Mouse (Mus musculus): ENCODE measurements at regions not wholly inside any gene's neighbourhood (a gene's known extent, or its start where the extent isn't known, plus 50 kb on each side); places are given as distances from the start of the nearest gene placed in this dataset.

DNA sequence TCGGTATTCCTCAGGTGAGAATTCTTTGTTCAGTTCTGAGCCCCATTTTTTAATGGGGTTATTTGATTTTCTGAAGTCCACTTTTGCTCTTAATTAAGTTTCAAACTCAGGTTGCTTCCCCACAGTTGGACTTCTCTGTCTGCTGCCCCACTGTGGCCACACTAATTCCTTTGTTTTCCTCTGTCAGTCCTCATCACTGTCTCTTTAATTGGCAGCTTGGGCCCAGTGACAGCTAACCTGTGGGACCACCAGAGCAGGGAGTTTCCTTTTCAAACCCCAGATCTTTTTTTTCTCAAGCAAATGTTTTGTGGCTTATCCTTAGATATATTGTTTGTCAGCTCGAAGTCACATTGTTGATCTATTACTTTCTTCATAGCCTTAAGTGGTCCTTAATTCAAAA, 183.9 kb downstream of the Zfp619 start:
- TF ChIP-seq CTCF (conservative IDR thresholded peaks at IDR 0.05; ENCODE audit: low read length), result no peak
- TF ChIP-seq POU5F1 (IDR thresholded peaks at IDR 0.05; ENCODE audit: borderline replicate concordance, low read length), result no peak

All from E14TG2a.4 (cell line).